Comparison of ENCODE assay signal across 8 mouse cellular contexts in genomic region chr5:139253301-139253741, GRCm38 (mm10). TPM values are rescaled to one million over a fixed set of nuclear protein-coding genes. Genes with fewer than 3 reads are reported as not detected.
DNase-seq lines count a peak whose midpoint lies in the region; ATAC-seq and TF ChIP-seq lines count a peak whose summit lies in the region.

No protein-coding gene starts in this region.

- H3K9ac ChIP-seq in heart, postnatal 0 days (replicated peaks; ENCODE audit: low read depth, low read length), result peak overlapping the region; percentile 61
- H3K9ac ChIP-seq in stomach, postnatal 0 days (ENCODE audit: low read length), result peak overlapping the region; percentile 80

- TF ChIP-seq CTCF in gastrocnemius, adult 2 months (IDR thresholded peaks at IDR 0.05), result no peak
- TF ChIP-seq CTCF in heart, postnatal 0 days (IDR thresholded peaks at IDR 0.05; ENCODE audit: low read depth), result no peak
- no peak for TF ChIP-seq CTCF in stomach, postnatal 0 days (IDR thresholded peaks at IDR 0.05; ENCODE audit: low read depth)

- H3K4me3 ChIP-seq in gastrocnemius, adult 2 months, result peak overlapping the region; percentile 92
- peak overlapping the region; percentile 71 for H3K4me3 ChIP-seq in heart, postnatal 0 days (ENCODE audit: low read depth, low read length)
- peak overlapping the region; percentile 76 for H3K4me3 ChIP-seq in stomach, postnatal 0 days (ENCODE audit: low read depth, low read length)

- intact Hi-C loops in gastrocnemius, adult 2 months (cut with DNase I), result loop anchor here (5.0 kb wide), 1 partner anchor 51 kb away; the partner anchor contains the start of gene Sun1

- 1% methylated on average over 6 of the region's 6 CpGs for WGBS in heart, postnatal 0 days
- WGBS in stomach, postnatal 0 days, result 3% methylated on average over 6 of the region's 6 CpGs

- peak; percentile 39 for DNase-seq in gastrocnemius, adult 2 months
- no peak for DNase-seq in gastrocnemius, postnatal 10 days
- peak; percentile 56 for DNase-seq in R1 (ENCODE audit: low read depth, low spot score)
- DNase-seq in heart, postnatal 0 days (ENCODE audit: low spot score), result peak; percentile 45
- DNase-seq in kidney, postnatal 4 days, result peak; percentile 45 to 63
- peak; percentile 63 for DNase-seq in stomach, postnatal 0 days (ENCODE audit: low spot score)

- H3K4me1 ChIP-seq in heart, postnatal 0 days (ENCODE audit: control insufficient read depth, insufficient read depth), result peaks cover 50% of the 10 kb centered on the region
- H3K4me1 ChIP-seq in stomach, postnatal 0 days (replicated peaks; ENCODE audit: control insufficient read depth, insufficient read depth), result peaks cover 11% of the 10 kb centered on the region

- no peaks in the 10 kb centered on the region for H3K27me3 ChIP-seq in heart, postnatal 0 days (ENCODE audit: control insufficient read depth, insufficient read depth, low read length)
- H3K27me3 ChIP-seq in stomach, postnatal 0 days (ENCODE audit: control insufficient read depth, insufficient read depth, low read length), result no peaks in the 10 kb centered on the region

- TF ChIP-seq EP300 in heart, postnatal 0 days (IDR thresholded peaks at IDR 0.05; ENCODE audit: low read depth), result no peak
- TF ChIP-seq EP300 in stomach, postnatal 0 days (optimal IDR thresholded peaks at IDR 0.05), result no peak

- peak overlapping the region; percentile 73 for H3K4me2 ChIP-seq in heart, postnatal 0 days (ENCODE audit: low read depth, low read length)
- peak overlapping the region; percentile 88 for H3K4me2 ChIP-seq in stomach, postnatal 0 days (replicated peaks; ENCODE audit: low read depth)

- peaks cover 20% of the 10 kb centered on the region for H3K36me3 ChIP-seq in heart, postnatal 0 days (replicated peaks; ENCODE audit: control insufficient read depth, insufficient read depth, low read length)
- H3K36me3 ChIP-seq in stomach, postnatal 0 days (ENCODE audit: control insufficient read depth, insufficient read depth, low read length), result peaks cover 6% of the 10 kb centered on the region; the same call in 1 of the 2 replicates

- ATAC-seq in common myeloid progenitor, adult 5-6 weeks (replicated peaks; ENCODE audit: low read depth, poor library complexity, severe bottlenecking), result peak; percentile 41
- ATAC-seq in heart, postnatal 0 days (ENCODE audit: insufficient read depth, low read depth), result no peak
- ATAC-seq in megakaryocyte-erythroid progenitor cell, adult 5-6 weeks (replicated peaks; ENCODE audit: low FRiP score, low TSS enrichment, poor library complexity, severe bottlenecking), result peak; percentile 80
- ATAC-seq in stomach, postnatal 0 days (ENCODE audit: low FRiP score, low TSS enrichment), result peak; percentile 51

- H3K9me3 ChIP-seq in heart, postnatal 0 days (replicated peaks; ENCODE audit: control insufficient read depth, low read length), result no peaks in the 10 kb centered on the region
- no peaks in the 10 kb centered on the region for H3K9me3 ChIP-seq in stomach, postnatal 0 days (ENCODE audit: control insufficient read depth, low read length)

- H3K27ac ChIP-seq in gastrocnemius, adult 2 months, result peak overlapping the region; percentile 99
- H3K27ac ChIP-seq in heart, postnatal 0 days (ENCODE audit: low read depth), result peak overlapping the region; percentile 91
- peak overlapping the region; percentile 95 for H3K27ac ChIP-seq in stomach, postnatal 0 days (replicated peaks)

RNA-seq across cellular contexts. Expression of gene Get4, which starts 1.2 kb away (rescaled TPM):
- total RNA-seq in gastrocnemius, adult 2 months (2021), result 10 to 100 TPM; 30.6 to 31.1 TPM
- 10 to 100 TPM; 48.4 to 55.6 TPM for total RNA-seq in gastrocnemius, postnatal 10 days (2021)
- 13.4 and 31.2 TPM in 2 replicates for total RNA-seq in common myeloid progenitor, adult 5-6 weeks (2017)
- total RNA-seq in heart, postnatal 0 days (2014; rRNA removed; ENCODE audit: low replicate concordance), result 56.8 and 61.6 TPM in 2 replicates
- polyA plus RNA-seq in heart, postnatal 0 days (2015; fragmentation: Nextera tagmentation; extraction: Ambion mirVana), result 153 TPM in 2 replicates
- 57.7 and 80.8 TPM in 2 replicates for total RNA-seq in megakaryocyte-erythroid progenitor cell, adult 5-6 weeks (2014; fragmentation: Nextera tagmentation)
- 19.5 and 38.6 TPM in 2 replicates for total RNA-seq in megakaryocyte-erythroid progenitor cell, adult 5-6 weeks (2017)
- polyA plus RNA-seq in stomach, postnatal 0 days (2015; fragmentation: Nextera tagmentation; extraction: Ambion mirVana), result 132 and 133 TPM in 2 replicates

RNA-seq across cellular contexts. Expression of gene Sun1, which starts 52.9 kb away (rescaled TPM):
- total RNA-seq in gastrocnemius, adult 2 months (2021), result 10 to 100 TPM; 39.5 to 43.3 TPM
- total RNA-seq in gastrocnemius, postnatal 10 days (2021), result 10 to 100 TPM; 42.7 to 52.4 TPM
- total RNA-seq in common myeloid progenitor, adult 5-6 weeks (2017), result 51.7 and 60.4 TPM in 2 replicates
- 46.5 and 71.5 TPM in 2 replicates for total RNA-seq in heart, postnatal 0 days (2014; rRNA removed; ENCODE audit: low replicate concordance)
- polyA plus RNA-seq in heart, postnatal 0 days (2015; fragmentation: Nextera tagmentation; extraction: Ambion mirVana), result 22.4 and 22.6 TPM in 2 replicates
- 89.3 and 93.2 TPM in 2 replicates for total RNA-seq in megakaryocyte-erythroid progenitor cell, adult 5-6 weeks (2014; fragmentation: Nextera tagmentation)
- 72.3 and 92.9 TPM in 2 replicates for total RNA-seq in megakaryocyte-erythroid progenitor cell, adult 5-6 weeks (2017)
- 24.0 TPM in 2 replicates for polyA plus RNA-seq in stomach, postnatal 0 days (2015; fragmentation: Nextera tagmentation; extraction: Ambion mirVana)
